Mouse (Mus musculus) spleen, adult 12 weeks (tissue): ENCODE data around the gene Grap.

ENCODE experiments used
- DNase-seq: peaks from one replicate; pipeline ENCODE4 v3.0.0; 2022; ENCODE audit warnings: low spot score

Grap gene

GRCm38 (mm10) chr11:61658360-61658922 lies 5.4 kb downstream of the Grap start:
- DNase-seq = no peak

DNA sequence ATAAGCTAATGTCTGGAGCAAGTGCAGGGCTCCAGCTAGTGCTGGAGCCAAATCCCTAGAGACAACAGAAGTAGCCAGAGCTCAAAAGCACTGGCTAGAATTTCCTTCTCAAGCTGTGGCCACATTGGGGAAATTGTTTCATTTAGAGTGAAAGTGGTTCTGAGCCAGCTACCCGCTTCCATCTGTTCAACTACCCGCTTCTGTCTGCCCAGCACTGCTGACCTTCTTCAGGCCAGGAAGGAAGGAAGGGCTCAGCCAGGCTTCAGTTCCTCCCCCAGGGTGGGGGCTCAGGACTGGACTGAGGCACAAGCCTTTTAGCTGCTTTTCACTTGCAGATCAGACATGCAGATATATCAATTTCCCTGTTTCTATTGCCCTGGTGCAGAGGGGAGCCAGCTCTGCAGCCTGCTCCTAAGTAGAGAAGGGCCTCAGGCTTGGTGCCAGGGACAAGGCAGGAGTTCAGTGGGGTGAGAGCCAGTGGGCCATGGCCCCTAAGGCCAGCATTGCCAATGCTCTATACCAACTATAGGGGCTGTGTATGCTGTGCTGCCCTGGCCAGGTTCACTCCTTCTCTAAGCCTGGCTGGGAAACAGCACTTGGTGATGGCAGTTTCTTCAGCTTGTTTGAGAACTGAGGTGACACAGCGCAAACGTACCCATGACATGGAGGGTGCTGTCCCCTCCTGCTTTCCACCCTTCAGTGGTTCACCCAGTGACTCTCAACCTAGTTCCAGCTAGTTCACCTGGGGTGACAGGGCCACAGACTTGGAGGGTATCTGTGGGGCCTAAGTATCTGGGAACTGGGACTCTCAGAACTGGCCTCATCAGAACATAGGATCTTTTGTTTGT lies 6.2 kb downstream of the Grap start:
- DNase-seq = no peak

- DNase-seq = no peak
Observed at GRCm38 (mm10) chr11:61660001-61660400, 6.9 kb downstream of the Grap start.

DNA sequence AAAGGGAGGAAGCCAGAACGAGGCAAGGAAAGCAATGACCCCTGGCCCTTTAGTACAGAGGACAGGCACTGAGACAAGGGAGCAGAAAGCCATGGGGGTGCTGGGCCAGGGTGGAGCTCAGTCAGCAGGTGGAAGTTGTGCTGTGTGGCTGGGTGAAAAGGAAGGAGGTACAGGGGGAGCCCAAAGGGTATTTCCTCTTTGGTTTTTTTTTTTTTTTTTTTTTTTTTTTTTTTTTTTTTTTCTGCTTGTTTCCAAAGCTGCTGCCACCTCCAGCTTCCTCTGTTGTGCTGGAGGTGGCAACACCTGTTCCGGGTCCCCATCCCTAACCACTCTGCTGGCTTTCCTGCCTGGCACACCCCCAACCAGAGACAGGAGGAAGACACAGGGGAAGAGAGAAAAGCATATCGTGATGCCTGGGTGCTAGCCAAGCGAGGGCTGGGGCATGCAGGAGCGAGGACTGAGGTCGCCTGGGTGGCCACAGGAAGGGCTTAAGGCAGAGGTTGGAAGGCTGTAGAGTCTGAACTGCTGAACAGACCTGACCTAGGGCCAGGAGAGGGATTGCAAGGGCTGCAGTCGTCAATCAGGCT lies 7.8 kb downstream of the Grap start:
- no peak for DNase-seq

DNA sequence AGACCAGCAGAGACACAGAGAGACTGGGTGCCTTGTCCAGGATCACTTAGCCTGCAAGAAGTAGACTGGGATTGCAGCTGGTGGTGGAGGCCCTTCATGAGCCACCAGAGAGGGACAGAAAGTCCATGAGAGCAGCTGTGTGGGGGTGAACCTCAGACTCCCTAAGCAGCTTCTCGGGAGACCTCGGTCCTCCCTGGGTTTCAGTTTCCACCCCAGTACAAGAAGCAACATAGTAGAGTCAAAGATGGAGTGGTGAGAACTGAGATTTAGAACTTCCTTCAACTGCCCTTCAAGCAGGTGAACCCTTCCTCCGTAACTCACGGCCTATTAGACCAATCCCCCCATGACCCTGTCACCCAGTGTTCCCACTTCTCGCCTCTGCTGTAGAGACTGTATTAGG lies 9.1 kb downstream of the Grap start:
- no peak for DNase-seq

DNA sequence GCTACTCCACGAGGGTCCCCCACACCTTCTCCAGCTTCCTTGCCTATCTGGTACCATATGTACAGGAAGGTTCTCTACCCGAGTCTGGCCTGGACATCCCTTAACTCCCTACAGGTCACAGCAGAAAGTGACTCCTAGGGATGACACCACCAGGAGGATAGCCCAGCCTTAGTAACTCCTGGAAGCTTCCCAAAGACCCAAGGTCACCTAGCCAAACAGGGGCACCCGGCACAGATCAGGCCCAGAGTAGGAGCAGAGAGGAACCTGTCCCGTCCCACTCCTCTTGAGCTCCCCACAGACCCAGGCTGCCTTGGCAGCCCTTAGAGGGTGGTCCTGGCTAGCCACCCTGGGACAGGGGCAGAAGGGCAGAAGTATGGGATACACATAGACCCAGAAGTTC lies 12.3 kb downstream of the Grap start:
- DNase-seq = no peak

GRCm38 (mm10) chr11:61665991-61666799 lies 13.1 kb downstream of the Grap start:
- no peak for DNase-seq

DNA sequence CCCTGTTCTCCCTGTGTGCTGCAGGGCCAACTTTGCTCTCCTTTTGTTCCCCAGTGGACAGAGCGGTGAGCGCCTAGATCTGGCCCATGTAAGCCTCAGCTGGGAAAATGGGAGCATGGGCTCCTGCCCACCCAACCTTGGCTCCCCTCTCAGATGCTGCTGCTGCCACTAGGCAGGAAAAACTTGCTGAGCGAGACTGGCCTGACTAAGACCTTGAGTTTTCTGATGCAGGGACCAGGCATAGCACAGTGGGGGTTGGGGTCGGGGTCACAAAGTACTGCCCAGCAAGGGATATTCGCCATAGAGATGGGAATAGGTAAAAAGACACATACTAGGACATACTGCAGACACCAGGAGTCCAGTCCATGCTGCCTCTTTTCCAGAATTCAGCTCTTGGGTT lies 14.2 kb downstream of the Grap start:
- no peak for DNase-seq

DNA sequence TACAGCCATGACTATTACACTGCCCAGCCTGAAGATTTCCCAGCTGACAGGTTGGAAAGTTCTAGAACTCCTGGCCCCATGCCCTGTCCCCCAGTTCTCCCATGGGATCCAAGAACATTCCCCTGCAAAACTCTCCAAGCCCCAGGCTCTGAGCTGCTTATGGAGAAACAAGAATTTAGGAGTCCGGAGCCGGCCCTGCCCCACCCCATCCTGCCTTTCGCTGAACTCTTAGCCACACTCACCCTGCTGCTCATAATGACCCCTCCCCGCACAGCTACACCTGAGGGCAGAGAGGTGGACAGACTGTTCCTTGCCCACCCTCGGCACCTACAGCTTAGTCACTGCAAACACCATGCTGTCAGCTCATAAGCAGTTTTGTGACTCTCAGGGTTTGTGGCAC lies 14.7 kb downstream of the Grap start:
- no peak for DNase-seq

DNA sequence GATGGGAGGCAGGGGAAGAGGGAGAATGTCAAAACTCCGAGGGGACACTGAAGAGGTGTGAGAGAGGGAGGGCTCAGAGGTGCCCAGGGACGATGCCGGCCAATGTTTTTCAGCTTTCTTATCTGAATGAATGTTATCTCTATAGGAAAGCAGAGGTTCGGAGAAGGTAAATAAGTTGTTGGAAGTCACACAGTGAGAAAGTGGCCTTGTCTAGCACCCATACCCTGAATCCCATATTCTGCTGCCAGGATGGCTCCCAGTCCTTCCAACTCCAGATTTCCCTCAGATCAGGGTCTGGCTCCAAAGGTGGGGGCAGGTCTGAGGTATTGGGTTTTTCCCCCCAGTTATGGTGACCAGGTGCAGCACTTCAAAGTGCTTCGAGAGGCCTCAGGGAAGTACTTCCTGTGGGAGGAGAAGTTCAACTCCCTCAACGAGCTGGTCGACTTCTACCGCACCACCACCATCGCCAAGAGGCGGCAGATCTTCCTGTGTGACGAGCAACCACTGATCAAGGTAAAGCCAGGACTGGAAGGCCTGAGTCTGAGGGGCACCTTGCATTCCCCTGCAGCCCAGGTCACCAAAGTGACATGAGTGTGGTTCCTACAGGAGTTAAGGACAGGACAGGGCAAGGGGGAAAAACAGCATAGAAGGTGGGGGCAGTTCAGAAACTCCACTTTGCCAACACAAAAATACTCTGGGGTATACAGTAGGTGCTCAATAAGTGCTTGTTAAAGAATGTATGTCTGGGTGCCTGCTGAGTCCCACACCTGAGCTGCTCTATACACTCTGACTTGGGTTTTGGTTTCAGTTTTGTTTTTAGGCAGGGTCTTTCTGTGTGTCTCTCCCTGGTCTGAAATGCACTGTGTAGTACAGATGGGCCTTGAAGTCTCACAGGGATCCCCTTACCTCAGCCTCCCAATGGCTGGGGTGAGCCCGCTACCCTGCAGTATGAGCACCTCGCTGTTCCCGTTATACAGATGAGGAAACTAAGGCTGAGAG lies 16.7 kb downstream of the Grap start:
- no peak for DNase-seq

- DNase-seq = no peak
Observed at GRCm38 (mm10) chr11:61671781-61672383, 18.8 kb downstream of the Grap start.

DNA sequence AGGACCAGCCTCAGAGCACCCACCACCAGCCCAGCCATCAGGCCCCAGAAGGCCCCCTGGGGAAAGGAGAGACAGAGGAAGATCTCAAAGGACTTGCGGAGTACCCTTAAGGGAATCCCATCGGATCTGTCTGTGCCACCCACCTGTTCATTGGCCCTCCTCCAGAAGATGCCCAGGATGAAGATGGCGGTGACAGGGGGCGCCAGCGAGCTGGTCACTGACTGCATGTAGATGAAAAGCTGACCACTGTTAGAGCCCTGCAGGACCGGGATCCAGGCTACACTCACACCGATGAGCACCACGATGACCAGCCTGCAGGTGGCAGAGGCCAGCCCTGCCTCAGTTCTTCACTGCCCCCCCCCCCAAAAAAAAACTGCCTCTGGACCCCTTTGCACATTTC lies 20.6 kb downstream of the Grap start:
- DNase-seq = no peak

DNA sequence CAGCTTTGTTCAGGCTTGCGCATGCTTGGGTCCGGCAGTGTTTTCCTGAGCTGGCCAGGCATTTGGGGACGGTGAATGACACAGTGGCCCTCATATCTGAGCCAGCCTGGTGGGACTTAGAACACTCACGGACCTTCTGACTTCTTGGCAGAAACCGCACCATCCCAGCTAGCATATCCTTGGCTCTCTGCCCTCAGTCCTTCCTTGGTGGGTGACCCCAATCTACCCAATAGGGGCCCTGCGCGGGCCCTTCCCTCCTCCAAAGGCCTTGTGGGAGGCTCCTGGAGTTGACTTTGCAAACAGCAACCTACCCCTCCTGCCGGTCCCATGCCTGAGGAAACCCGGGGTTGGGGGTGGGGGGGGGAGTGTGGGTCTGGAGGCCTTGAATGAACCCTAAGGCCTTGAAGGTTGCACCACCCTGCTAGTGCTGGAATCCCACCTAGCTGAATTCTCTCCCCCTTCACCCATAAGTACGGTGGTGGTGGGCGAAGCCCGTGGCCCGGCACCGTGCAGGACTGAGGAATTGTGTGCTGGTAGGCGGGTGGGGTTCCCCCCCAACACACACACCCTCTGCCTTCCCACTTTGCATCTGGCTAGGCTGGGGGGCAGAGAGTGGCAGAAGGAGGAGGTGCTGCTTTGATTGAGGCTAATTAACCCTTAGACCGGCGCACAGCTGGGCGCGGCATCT lies 21.2 kb downstream of the Grap start:
- DNase-seq = no peak

DNA sequence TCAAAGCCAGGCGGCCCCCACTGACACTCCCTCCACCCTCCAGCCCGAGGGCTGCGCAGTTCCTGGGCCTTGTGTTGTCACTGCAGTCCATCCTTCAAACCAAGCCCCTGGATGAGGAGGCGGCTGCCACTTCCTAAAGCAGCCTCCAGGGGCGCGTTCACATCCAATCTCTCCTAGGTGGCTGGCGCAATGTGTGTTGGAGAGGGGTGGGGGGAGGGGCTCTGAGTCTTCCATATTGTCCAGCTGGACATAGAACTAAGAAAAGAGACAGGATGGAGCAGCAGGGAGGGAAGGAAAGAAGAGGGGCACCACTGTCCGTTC lies 21.7 kb downstream of the Grap start:
- DNase-seq = no peak

GRCm38 (mm10) chr11:61675332-61675731 lies 22.3 kb downstream of the Grap start:
- DNase-seq = no peak

DNA sequence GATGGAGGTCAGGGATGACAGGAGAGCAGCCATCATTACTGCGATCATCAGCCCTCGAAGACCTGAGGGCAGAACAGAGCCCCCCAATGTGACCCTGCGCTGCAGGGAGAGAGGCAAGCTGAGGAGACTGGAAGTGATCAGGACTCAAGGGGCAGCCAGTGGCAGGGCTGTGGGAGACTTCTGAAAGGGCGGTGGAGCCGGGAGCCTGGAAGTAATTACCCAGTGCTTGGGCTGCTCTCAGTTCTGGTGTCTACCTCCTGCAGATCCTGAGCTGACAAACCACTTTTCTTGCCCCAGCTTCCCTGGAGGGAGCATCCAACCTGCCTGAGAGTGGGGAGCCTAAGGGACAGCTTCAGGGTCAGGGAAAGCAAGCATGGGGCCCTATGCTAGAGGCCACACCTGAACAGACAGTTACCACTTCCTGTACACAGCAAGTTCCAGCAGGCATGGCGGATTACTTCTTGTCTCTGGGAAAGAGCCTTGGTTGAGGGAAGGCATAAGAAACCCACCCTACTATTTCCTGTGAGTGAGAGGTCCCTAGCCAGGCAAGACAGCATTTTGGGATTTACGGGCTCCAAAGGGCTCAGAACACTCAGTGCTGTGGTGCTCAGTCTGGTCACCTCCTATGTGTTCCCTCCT lies 23.3 kb downstream of the Grap start:
- no peak for DNase-seq

DNA sequence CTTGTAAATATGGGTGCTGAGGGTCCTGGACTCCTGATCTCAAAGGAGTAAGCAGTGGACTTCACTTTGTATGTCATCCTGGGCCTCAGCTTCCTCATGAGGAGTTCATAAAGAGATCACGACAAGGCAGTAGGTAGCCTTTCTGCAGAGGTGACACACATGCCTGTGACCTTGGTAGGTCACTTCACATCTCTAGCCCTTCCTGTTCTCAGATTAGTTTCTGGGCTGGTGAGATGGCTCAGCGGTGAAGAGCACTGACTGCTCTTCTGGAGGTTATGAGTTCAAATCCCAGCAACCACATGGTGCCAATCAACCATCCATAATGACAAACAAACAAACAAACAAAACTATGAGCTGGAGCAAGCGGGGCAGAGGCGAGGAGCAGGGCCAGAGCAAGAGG lies 24.6 kb downstream of the Grap start:
- no peak for DNase-seq

DNA sequence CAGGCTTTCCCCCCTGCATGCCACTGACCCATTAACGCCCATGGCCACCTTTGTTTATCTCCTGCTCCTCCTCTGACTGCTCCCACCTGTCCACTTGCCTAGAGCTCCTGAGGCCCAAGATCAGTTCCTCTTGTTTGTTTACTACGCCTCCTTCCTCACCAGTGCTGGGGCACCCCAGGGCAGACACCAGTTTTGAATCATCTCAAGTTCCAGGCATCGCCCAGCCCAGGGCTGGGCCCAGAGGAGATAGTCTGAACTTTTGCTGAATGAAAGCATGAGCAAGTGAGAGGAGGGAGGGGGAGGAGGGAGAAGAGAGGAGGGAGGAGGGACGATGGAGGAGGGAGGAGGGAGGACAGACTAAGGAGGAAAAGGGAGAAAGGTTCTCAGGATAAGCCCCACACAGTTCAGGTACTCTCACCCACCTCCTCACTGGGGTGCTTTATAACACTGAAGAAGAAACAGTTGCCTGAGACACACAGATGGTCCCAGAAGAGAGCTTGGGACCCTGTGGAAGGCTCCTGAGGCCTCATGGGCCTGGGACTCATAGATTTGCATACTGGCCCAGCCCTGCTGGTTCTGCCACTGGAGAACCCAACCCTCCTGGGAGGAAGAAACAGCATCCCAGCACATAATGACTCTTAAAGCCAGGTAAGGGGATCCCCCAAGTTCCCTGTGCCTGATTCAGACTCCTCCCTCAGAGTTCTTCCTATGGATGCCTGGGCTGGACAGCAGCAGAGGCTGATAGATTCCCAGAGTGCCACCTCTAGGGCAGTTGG lies 26.2 kb downstream of the Grap start:
- no peak for DNase-seq
